8 mouse cellular contexts compared by ENCODE assay signal in genomic region chr3:131237785-131238633, GRCm38 (mm10). TPM values are rescaled to one million over a fixed set of nuclear protein-coding genes. Genes with fewer than 3 reads are reported as not detected.
DNase-seq lines count a peak whose midpoint lies in the region; ATAC-seq and TF ChIP-seq lines count a peak whose summit lies in the region.

No protein-coding gene starts in this region.

- H3K9me3 ChIP-seq in intestine, embryonic 15.5 days: no peaks in the 10 kb centered on the region
- no peaks in the 10 kb centered on the region for H3K9me3 ChIP-seq in midbrain, embryonic 10.5 days (replicated peaks)

- TF ChIP-seq POLR2A in cortical plate, adult 2 months (IDR thresholded peaks at IDR 0.05; ENCODE audit: extremely low read depth, insufficient read depth, low read length): no peak

- intact Hi-C loops in gastrocnemius, postnatal 14 days (cut with DNase I; ENCODE audit: low total_unique reads): loop anchor here (5.0 kb wide), 1 partner anchor 421 kb away; no protein-coding TSS in a partner anchor
- intact Hi-C loops in left cerebral cortex, postnatal 25 days (cut with DNase I): loop anchor here (1.0 to 5.0 kb wide), 3 partner anchors 351 to 478 kb away; no protein-coding TSS in a partner anchor

- no peak overlapping the region for H3K27ac ChIP-seq in cortical plate, adult 2 months (ENCODE audit: insufficient read depth, low read length)
- no peak overlapping the region for H3K27ac ChIP-seq in intestine, embryonic 15.5 days
- H3K27ac ChIP-seq in midbrain, embryonic 10.5 days (replicated peaks): no peak overlapping the region

- peak; percentile 92 for TF ChIP-seq CTCF in cortical plate, adult 2 months (IDR thresholded peaks at IDR 0.05; ENCODE audit: extremely low read depth, insufficient read depth, low read length)

- no peaks in the 10 kb centered on the region for H3K4me1 ChIP-seq in cortical plate, adult 2 months (ENCODE audit: control insufficient read depth, insufficient read depth, low read length)
- no peaks in the 10 kb centered on the region for H3K4me1 ChIP-seq in intestine, embryonic 15.5 days (replicated peaks)
- peaks cover 5% of the 10 kb centered on the region for H3K4me1 ChIP-seq in midbrain, embryonic 10.5 days

- peaks cover 19% of the 10 kb centered on the region for H3K36me3 ChIP-seq in intestine, embryonic 15.5 days
- peaks cover 30% of the 10 kb centered on the region for H3K36me3 ChIP-seq in midbrain, embryonic 10.5 days

- ATAC-seq in intestine, embryonic 15.5 days: peak; percentile 76
- ATAC-seq in erythroblast, adult 5-6 weeks (replicated peaks; ENCODE audit: low FRiP score, poor library complexity, severe bottlenecking): no peak

- H3K4me2 ChIP-seq in intestine, embryonic 15.5 days (replicated peaks): no peak overlapping the region

- H3K27me3 ChIP-seq in intestine, embryonic 15.5 days (replicated peaks): no peaks in the 10 kb centered on the region
- H3K27me3 ChIP-seq in midbrain, embryonic 10.5 days (ENCODE audit: low read depth, poor library complexity, severe bottlenecking): no peaks in the 10 kb centered on the region

- no peak overlapping the region for H3K4me3 ChIP-seq in cortical plate, adult 2 months (ENCODE audit: insufficient read depth, low read length)
- H3K4me3 ChIP-seq in intestine, embryonic 15.5 days (replicated peaks): no peak overlapping the region
- H3K4me3 ChIP-seq in midbrain, embryonic 10.5 days: no peak overlapping the region

- H3K9ac ChIP-seq in intestine, embryonic 15.5 days: no peak overlapping the region

- 62% methylated on average over 19 of the region's 19 CpGs for WGBS in intestine, embryonic 15.5 days
- WGBS in midbrain, embryonic 10.5 days: 61% methylated on average over 19 of the region's 19 CpGs

- DNase-seq in adipocyte (ENCODE audit: low spot score): peak; percentile 87
- peak; percentile 74 for DNase-seq in gastrocnemius, postnatal 14 days
- DNase-seq in left cerebral cortex, postnatal 25 days (ENCODE audit: low spot score in 2 of 2): peak; percentile 71 to 80
- peak; percentile 88 for DNase-seq in midbrain, embryonic 10.5 days (ENCODE audit: low spot score)
- peak; percentile 92 for DNase-seq in right cerebral cortex, postnatal 4 days

RNA-seq across cellular contexts. Expression of gene Hadh, which starts 33.9 kb away (rescaled TPM):
- polyA plus RNA-seq in cortical plate, adult 2 months (2012; rRNA removed): 40.3 and 46.0 TPM in 2 replicates
- total RNA-seq in gastrocnemius, postnatal 14 days (2021): 100 to 1,000 TPM; 182 to 238 TPM
- polyA plus RNA-seq in intestine, embryonic 15.5 days (2015; fragmentation: Nextera tagmentation; extraction: Ambion mirVana): 265 and 272 TPM in 2 replicates
- 10 to 100 TPM; 19.2 to 21.0 TPM for total RNA-seq in left cerebral cortex, postnatal 25 days (2021)
- 78.5 and 79.3 TPM in 2 replicates for polyA plus RNA-seq in midbrain, embryonic 10.5 days (2016; fragmentation: Nextera tagmentation; extraction: Ambion mirVana)
- total RNA-seq in erythroblast, adult 5-6 weeks (2015; ENCODE audit: low replicate concordance): 9.6 and 13.8 TPM in 2 replicates
- total RNA-seq in erythroblast, adult 5-6 weeks (2017; ENCODE audit: low replicate concordance): 8.7 and 9.3 TPM in 2 replicates

Comparison
In these comparisons a context has a peak if more than half of its experiments do, and no peak if none do; other contexts are left out.
1. RNA of gene Hadh, which starts 33.9 kb away (total RNA-seq): 182 to 238 TPM in gastrocnemius, postnatal 14 days; 19.2 to 21.0 TPM in left cerebral cortex, postnatal 25 days and 8.7 to 13.8 TPM in erythroblast, adult 5-6 weeks; every median in the first group is over 4 times any median in the second.
2. Peak in every context shown above with its lines, with median percentiles within 50 percentile points of each other: DNase-seq.